Comparison of ENCODE assay signal across 19 mouse cellular contexts in the genomic region with DNA sequence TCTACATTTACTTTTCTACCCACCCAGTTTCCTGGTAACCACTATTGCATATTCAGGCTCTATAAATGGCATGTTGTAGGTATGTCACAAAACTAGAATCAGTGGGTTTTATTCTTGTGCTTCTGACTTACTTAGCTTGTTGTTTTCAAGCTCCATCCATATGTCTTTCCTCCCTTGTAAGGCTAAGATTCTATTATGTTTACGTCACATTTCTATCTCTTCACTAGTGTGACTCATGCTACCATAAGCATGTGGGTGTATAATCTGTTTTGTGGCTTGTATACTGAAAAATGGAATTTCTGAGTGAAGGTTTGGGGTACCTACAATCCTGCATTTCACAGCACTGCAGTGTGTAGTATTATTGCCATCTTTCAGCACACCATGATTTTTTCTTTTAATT.
A peak's percentile ranks its signal among the peaks of the same experiment; 100 is the strongest.
DNase-seq lines count a peak whose midpoint lies in the region; ATAC-seq lines count a peak whose summit lies in the region.
"Had no signal": no experiment of that assay in that cellular context is flagged by ENCODE, and none has a peak within 500 bp of the region (broad histone marks: within the 10 kb centered on the region; RNA-seq: fewer than 3 reads in every experiment).

No protein-coding gene starts in this region.

- DNase-seq in frontal cortex, postnatal 25 days (ENCODE audit: low spot score in 2 of 2) = no peak
- DNase-seq in 3T3-L1 (ENCODE audit: low read depth, low spot score) = peak; percentile 60
- peak; percentile 62 for DNase-seq in brain, adult 2 months (ENCODE audit: low read depth, low spot score)
- DNase-seq in embryo, embryonic 9.5 days (ENCODE audit: extremely low spot score) = no peak
- no peak for DNase-seq in adrenal gland, adult (ENCODE audit: inconsistent age in 2 of 2, low spot score in 1 of 2)
- DNase-seq: adrenal gland, adult 8-10 months; adrenal gland, postnatal 14 days; adrenal gland, postnatal 36 days; cerebellum, adult 11 months; cerebellum, adult 18-20 months; cerebellum, adult 8-10 months; cerebellum, adult 9-11 months; cerebellum, postnatal 14 days; cerebellum, postnatal 36 days; embryo, embryonic 11 days; forebrain, postnatal 0 days had no signal

- ATAC-seq in frontal cortex, adult (ENCODE audit: low TSS enrichment) = peak; percentile 68
- ATAC-seq: forebrain, embryonic 13.5 days; forebrain, embryonic 15.5 days; forebrain, postnatal 0 days had no signal

Comparison
In these comparisons a context has a peak if more than half of its experiments do, and no peak if none do; other contexts are left out.
1. DNase-seq: peak in 3T3-L1 (single experiment) and brain, adult 2 months (single experiment); none in frontal cortex, postnatal 25 days (0 of 2), embryo, embryonic 9.5 days (single experiment) and adrenal gland, adult (0 of 2).